Mouse (Mus musculus): ENCODE measurements around the gene Begain. TPM values are rescaled to one million over a fixed set of nuclear protein-coding genes. Genes with fewer than 3 reads are reported as not detected.

Begain gene
- polyA plus RNA-seq (2021; fragmentation: Nextera tagmentation), result 7.1 and 81.3 TPM in 2 replicates
- long read RNA-seq, experiment 1, transcript Begain-203 (7 exons, 2,707 nt), result major isoform, 6 of 23 reads
- long read RNA-seq, experiment 1, partial matches to known transcripts, result 4 of 23 reads
- long read RNA-seq, experiment 1, other reads (novel, unspliced or antisense), result 13 of 23 reads
- long read RNA-seq, experiment 2, partial matches to known transcripts, result 0 of 8 reads
- long read RNA-seq, experiment 2, other reads (novel, unspliced or antisense), result 8 of 8 reads

GRCm38 (mm10) chr12:109068167-109068653, at the start of gene Begain:
Gene Begain (minus strand): TSS chr12:109068217.

Other genes with a start within 250 kb of the Begain start
- 23.5 and 28.7 TPM in 2 replicates for gene Slc25a29, start 232.3 kb downstream of the Begain start, polyA plus RNA-seq (2021; fragmentation: Nextera tagmentation)
- gene Slc25a47, start 232.2 kb downstream of the Begain start, polyA plus RNA-seq (2021; fragmentation: Nextera tagmentation), result 5.3 and 7.0 TPM in 2 replicates
- 2.5 and 3.0 TPM in 2 replicates for gene Wdr25, start 174.6 kb downstream of the Begain start, polyA plus RNA-seq (2021; fragmentation: Nextera tagmentation)
- 103 and 104 TPM in 2 replicates for gene Wars, start 174.0 kb downstream of the Begain start, polyA plus RNA-seq (2021; fragmentation: Nextera tagmentation)